Mouse (Mus musculus): Measurements from ENCODE around the gene Cytip.
"Not testable (repeated sequence)": the region's sequence is repeated elsewhere in the genome, so short reads cannot be mapped to it uniquely, and the experiment has no call there.

The Cytip gene

DNA sequence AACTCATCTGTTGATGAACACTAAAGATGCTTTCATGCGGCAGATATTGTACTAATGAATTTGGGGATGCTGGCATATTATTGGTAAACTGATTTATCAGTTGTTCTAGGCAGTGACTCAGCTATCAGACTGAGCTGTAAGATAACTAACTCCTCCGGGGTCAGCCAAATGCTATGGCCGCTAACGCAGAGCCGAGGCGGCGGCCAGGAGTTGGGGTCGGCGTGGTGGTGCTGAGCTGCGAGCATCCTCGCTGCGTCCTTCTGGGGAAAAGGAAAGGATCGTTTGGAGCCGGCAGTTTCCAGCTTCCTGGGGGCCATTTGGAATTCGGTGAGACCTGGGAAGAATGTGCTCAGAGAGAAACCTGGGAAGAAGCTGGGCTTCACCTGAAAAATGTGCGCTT is 87.4 kb downstream of the Cytip start:
- DNase-seq (ENCODE audit: low read depth, low spot score): not testable (repeated sequence)

DNA sequence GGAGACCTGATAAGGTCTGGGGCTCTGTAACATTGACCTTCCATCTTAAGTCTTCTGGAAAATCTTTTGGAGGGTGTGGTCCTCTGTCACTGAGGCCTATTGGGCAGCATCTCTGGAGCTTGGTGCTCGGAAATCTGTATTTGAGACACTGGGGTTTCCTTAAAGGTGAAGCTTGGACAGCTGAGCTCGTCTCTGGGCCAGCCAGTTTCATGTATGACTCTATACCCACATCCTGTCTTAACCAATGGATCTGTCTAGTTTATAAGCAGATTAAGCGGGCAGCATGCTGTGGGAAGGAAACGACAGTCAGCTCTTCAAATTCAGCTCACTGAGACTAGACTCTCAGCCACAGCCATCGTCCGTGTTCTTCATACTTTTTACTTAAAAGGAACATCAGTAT is 88.3 kb downstream of the Cytip start:
- no peak for DNase-seq (ENCODE audit: low read depth, low spot score)

DNA sequence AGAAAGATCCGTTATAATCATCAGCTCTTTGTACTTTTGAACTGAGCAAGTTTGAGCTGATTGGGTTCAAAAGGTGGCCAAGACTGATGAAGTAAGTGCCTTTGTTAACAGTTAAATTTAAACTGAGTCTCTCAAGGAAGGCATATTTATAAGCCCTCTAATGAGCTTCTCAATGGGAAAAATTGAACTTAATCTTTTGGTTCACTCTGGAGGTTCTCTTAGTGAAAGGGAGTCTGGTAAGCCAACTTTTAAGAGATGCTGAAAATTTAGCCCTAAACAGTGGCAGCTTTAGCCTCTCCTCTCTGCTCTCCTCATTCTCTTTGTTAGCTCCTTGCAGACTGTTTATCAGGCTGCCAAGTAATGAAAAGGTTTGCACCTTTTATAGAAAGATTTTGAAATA is 100.5 kb downstream of the Cytip start:
- no peak for DNase-seq (ENCODE audit: low read depth, low spot score)

DNA sequence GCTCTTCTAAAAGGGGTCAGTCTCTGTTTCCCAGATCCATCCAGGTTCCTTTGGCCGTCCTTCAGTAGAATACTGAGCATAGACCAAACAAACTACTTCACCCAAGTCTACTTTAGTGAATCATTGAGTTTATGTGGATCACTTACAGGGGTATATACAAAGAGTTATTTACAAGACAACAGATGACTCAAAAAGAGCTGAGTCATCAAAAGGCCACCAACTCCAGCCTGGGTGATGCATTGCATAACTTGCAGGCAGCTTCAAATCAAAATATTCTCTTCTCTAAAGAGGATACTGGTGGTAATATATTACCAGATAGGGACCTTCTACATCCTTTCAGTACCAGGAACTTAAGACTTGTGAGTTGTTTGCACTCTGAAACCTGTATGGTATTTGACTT is 108.9 kb downstream of the Cytip start:
- DNase-seq (ENCODE audit: low read depth, low spot score): no peak

DNA sequence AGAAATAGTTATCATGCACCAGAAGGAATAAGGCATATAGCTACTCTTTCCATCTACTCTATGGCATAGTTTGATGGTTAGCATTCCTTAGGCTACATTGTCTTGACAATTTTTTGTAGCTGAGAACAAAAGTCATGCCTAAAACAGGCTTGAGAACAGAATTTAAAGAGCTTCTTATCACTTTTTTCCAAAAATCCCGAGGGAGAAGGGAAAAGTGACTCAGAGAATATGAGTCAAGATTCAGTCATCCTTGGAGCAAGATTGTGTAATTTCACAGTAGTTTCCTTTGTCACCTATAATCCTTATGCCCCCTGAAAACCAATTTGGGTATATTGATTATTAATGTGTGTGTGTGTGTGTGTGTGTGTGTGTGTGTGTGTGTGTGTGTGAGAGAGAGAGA is 115.5 kb downstream of the Cytip start:
- no peak for DNase-seq (ENCODE audit: low read depth, low spot score)

Measured in ZHBTc4 (cell line).